Mouse (Mus musculus) C2C12 (cell line): ENCODE data around the gene Bcl2.

Source experiments
- CTCF ChIP-seq: IDR thresholded peaks from one replicate; pipeline ENCODE4 v1.5.1; 2011; ENCODE audit not compliant: control insufficient read depth, insufficient read depth, insufficient read length
- MYOD1 ChIP-seq: IDR thresholded peaks from one replicate; pipeline ENCODE4 v1.6.1; 2011; ENCODE audit warnings: low read depth; ENCODE audit not compliant: control insufficient read depth, insufficient read length
- MYOG ChIP-seq: IDR thresholded peaks from one replicate; pipeline ENCODE4 v1.6.1; 2011; ENCODE audit not compliant: control insufficient read depth, insufficient read length; ENCODE audit errors: extremely low read depth
- USF1 ChIP-seq: IDR thresholded peaks from one replicate; pipeline ENCODE4 v1.6.1; 2011; ENCODE audit warnings: low read depth, mild to moderate bottlenecking, control low read depth, moderate library complexity

- TF ChIP-seq CTCF, result no peak
- TF ChIP-seq USF1, result no peak
- no peak for TF ChIP-seq MYOG
- TF ChIP-seq MYOD1, result no peak
Observed at GRCm38 (mm10) chr1:106738092-106738491, 24.0 kb upstream of the Bcl2 start.
